Mouse (Mus musculus) erythroblast, embryonic 14.5 days (primary cell): ENCODE data around the gene Vamp2. TPM values are rescaled to one million over a fixed set of nuclear protein-coding genes. Genes with fewer than 3 reads are reported as not detected.

Source experiments
- H3K27me3 ChIP-seq: 2 replicates; pipeline ENCODE4 v1.6.1; 2012; ENCODE audit warnings: inconsistent platforms; ENCODE audit not compliant: control insufficient read depth
- H3K36me3 ChIP-seq: 2 replicates; pipeline ENCODE4 v1.6.1; 2012; ENCODE audit warnings: mild to moderate bottlenecking, inconsistent platforms; ENCODE audit not compliant: control insufficient read depth
- H3K4me1 ChIP-seq: 2 replicates; pipeline ENCODE4 v1.6.1; 2012; ENCODE audit warnings: inconsistent platforms; ENCODE audit not compliant: control insufficient read depth
- H3K4me3 ChIP-seq: replicated peaks from 2 replicates; pipeline ENCODE3; 2012; ENCODE audit warnings: moderate library complexity, mild to moderate bottlenecking, inconsistent platforms
- H3K9me3 ChIP-seq: 2 replicates; pipeline ENCODE4 v1.6.1; 2012; ENCODE audit warnings: low read length, inconsistent platforms, mixed read lengths; ENCODE audit not compliant: control insufficient read depth
- GATA1 ChIP-seq: IDR thresholded peaks from 2 replicates; pipeline ENCODE4 v1.6.1; 2012; ENCODE audit warnings: low read length, inconsistent platforms, mixed read lengths
- TAL1 ChIP-seq: IDR thresholded peaks from 3 replicates; pipeline ENCODE4 v1.6.1; 2012; ENCODE audit warnings: low read length, inconsistent platforms, mixed read lengths
- polyA plus RNA-seq: library from polyadenylated mRNA; stranded (reverse); fragments of >175 nt; gene quantifications from 2 replicates; pipeline ENCODE4 v1.2.3, GENCODE M21; 2012

Vamp2 gene
- polyA plus RNA-seq, 1 experiment, result 7.9 TPM

GRCm38 (mm10) chr11:69063413-69064201 is 24.7 kb upstream of the Vamp2 start:
- no peak for TF ChIP-seq TAL1
- TF ChIP-seq GATA1, result no peak
- peak overlapping the region; percentile 80 for H3K4me3 ChIP-seq
- H3K36me3 ChIP-seq, result no peaks in the 10 kb centered on the region
- H3K4me1 ChIP-seq, result peaks cover 74% of the 10 kb centered on the region
- H3K9me3 ChIP-seq, result no peaks in the 10 kb centered on the region
- no peaks in the 10 kb centered on the region for H3K27me3 ChIP-seq

DNA sequence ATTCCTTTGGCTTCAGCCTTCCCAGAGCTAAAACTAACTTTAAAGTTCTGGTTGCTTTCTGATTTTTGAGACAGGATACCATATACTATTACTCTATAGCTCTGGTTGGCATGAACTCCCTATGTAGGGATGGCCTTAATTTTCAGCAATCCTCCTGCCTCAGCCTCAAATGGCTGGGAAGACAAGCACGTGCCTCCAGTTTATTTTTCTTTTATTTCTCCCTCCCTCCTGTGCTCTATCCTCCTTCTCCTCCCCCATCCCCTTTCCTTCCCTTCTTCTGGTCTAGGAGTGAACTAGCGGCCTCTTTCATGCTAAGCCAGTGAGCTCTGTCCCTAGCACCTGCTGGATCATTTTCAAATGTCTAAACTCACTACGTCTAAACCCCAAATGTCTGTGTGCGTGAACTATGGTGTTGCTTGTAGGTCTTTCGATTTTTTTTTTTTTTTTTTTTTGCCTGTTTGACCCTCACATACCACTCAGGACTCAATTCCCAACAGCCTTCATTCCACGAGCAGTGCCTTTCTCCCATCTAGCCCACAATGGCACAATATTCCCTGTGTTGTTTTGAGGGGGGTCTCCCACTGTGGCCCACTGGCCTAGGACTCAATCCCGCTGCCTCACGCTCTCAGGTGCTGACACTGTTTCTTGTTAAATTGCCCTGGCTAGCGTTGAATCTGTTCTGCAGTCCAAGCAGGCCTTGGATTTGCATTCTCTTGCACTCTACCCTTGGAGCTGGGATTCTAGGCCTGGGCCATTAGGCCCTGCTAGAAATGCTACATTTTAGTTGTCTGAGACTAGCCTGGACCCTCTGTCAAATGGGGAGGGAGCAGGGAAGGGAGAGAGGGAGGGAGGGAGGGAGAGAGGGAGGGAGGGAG is 23.8 kb upstream of the Vamp2 start:
- Histone ChIP-seq H3K4me3 (peak overlapping the region; percentile 80), H3K4me1 (peaks cover 74% of the 10 kb centered on the region), H3K27me3 (no peaks in the 10 kb centered on the region), H3K36me3 (no peaks in the 10 kb centered on the region), H3K9me3 (no peaks in the 10 kb centered on the region)
- TF ChIP-seq GATA1 (no peak), TAL1 (no peak)

GRCm38 (mm10) chr11:69065394-69065925 is 22.8 kb upstream of the Vamp2 start:
- Histone ChIP-seq H3K36me3 (no peaks in the 10 kb centered on the region), H3K4me3 (peak overlapping the region; percentile 69), H3K4me1 (peaks cover 75% of the 10 kb centered on the region)

GRCm38 (mm10) chr11:69066163-69066861 is 22.0 kb upstream of the Vamp2 start:
- Histone ChIP-seq H3K9me3 (no peaks in the 10 kb centered on the region), H3K36me3 (no peaks in the 10 kb centered on the region), H3K4me3 (peak overlapping the region; percentile 69), H3K27me3 (no peaks in the 10 kb centered on the region), H3K4me1 (peaks cover 75% of the 10 kb centered on the region)
- TF ChIP-seq GATA1 (peak; percentile 99), TAL1 (no peak)

More at GRCm38 (mm10) chr11:69065394-69065925, 22.8 kb upstream of the Vamp2 start:
- Histone ChIP-seq H3K27me3 (no peaks in the 10 kb centered on the region), H3K9me3 (no peaks in the 10 kb centered on the region)
- no peak for TF ChIP-seq GATA1
- TF ChIP-seq TAL1, result no peak

- H3K4me1 ChIP-seq, result peaks cover 74% of the 10 kb centered on the region
- no peaks in the 10 kb centered on the region for H3K27me3 ChIP-seq
Measured at GRCm38 (mm10) chr11:69066956-69067355, 21.3 kb upstream of the Vamp2 start.

DNA sequence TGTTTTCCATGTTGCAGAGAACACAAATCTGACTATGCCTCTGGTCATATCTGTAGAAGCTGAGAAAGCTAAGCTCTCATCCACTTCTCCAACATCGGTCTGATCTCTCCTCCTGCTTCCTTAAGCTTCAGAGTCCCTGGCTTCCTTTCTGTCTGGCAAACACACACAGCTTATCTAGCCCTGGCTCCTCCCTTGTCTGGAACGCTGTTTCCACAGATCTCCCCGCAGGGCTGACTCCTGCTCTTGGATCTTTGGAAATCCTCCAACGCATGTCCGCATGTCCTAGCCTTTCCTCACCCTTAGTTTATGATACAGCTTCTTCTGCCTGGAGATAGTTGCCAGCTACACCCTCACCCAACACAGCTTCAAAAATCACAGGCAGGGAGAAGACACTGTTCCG is 20.7 kb upstream of the Vamp2 start:
- peaks cover 77% of the 10 kb centered on the region for H3K4me1 ChIP-seq
- no peaks in the 10 kb centered on the region for H3K9me3 ChIP-seq
- TF ChIP-seq GATA1 (no peak), TAL1 (no peak)
- no peaks in the 10 kb centered on the region for H3K27me3 ChIP-seq
- H3K4me3 ChIP-seq, result no peak overlapping the region
- H3K36me3 ChIP-seq, result no peaks in the 10 kb centered on the region

More at GRCm38 (mm10) chr11:69066956-69067355, 21.3 kb upstream of the Vamp2 start:
- no peak for TF ChIP-seq TAL1
- no peak for TF ChIP-seq GATA1
- peak overlapping the region; percentile 69 for H3K4me3 ChIP-seq
- H3K36me3 ChIP-seq, result no peaks in the 10 kb centered on the region
- H3K9me3 ChIP-seq, result no peaks in the 10 kb centered on the region

DNA sequence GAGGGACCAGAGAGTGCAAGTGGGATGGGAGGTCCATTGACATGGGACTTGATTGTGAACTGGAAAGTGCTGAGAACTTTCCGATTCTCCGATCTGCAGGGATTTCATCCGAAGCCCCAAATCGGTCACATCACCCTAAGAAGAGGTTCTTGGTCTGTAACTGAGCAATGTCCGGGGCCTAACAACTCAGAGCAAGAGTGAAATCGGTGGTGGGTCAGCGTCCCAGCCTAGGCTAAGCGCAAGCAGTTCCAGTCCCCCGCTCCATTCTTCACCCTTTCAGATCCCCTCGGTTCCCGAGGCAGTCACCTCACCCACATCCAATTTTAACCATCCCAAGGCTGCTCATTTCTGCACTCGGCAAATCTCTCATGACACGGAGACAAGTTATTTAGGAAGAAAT is 18.2 kb upstream of the Vamp2 start:
- H3K9me3 ChIP-seq, result no peaks in the 10 kb centered on the region
- no peaks in the 10 kb centered on the region for H3K27me3 ChIP-seq
- no peaks in the 10 kb centered on the region for H3K36me3 ChIP-seq
- H3K4me1 ChIP-seq, result peaks cover 80% of the 10 kb centered on the region
- peak overlapping the region; percentile 77 for H3K4me3 ChIP-seq
- TF ChIP-seq GATA1 (no peak), TAL1 (no peak)

DNA sequence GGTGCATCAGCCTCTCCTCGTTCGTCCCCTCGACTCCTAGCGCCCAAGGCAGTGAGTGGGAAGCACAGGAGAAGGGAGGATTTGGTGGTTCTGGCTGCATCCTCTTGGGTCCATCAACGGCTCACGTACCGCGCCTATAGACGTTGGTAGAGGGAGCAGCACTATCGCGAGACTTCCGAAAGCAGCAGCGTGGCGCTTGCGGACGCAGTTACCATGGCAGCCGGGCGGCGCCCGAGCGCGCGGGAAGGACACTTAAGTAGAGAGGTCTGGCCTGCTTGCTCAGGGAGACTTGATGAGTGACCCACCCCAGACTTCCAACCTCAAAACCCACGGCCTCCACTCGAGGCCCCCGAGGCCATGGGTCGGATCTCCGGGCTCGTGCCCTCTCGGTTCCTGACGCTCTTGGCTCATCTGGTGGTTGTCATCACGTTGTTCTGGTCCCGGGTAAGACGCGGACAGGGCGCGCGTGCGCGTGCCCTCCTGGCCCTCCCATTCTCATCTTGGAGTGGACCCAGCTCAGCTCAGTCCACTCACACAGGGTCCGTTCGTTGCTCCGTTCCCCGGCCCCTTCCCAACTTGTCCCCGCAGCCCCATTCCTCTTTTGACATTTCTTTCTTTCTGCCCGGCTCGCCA is 17.6 kb upstream of the Vamp2 start, which contains the start of gene Tmem107:
Gene Tmem107 (plus strand): TSS at position 217 of the 633 bp plus-strand sequence.
- peaks cover 79% of the 10 kb centered on the region for H3K4me1 ChIP-seq

More for the DNA sequence above, 17.6 kb upstream of the Vamp2 start, which contains the start of gene Tmem107:
- Histone ChIP-seq H3K36me3 (no peaks in the 10 kb centered on the region), H3K9me3 (no peaks in the 10 kb centered on the region), H3K27me3 (no peaks in the 10 kb centered on the region), H3K4me3 (peak within 1 kb of the TSS; percentile 77)
- TF ChIP-seq TAL1, result no peak
- TF ChIP-seq GATA1, result no peak
